Mouse (Mus musculus) lung, embryonic 16.5 days (tissue): ENCODE measurements at regions not wholly inside any gene's neighbourhood (a gene's known extent, or its start where the extent isn't known, plus 50 kb on each side); places are given as distances from the start of the nearest gene placed in this dataset.

Source experiments
- ATAC-seq: fragments of 200-750 bp; cut with Nextera tagmentation; 2 replicates; pipeline ENCODE4 v1.8.0; 2017; ENCODE audit warnings: low read depth, mild to moderate bottlenecking, moderate library complexity
- H3K27ac ChIP-seq: fragments of 300-500 bp; sonication (generic); 2 replicates; pipeline ENCODE4 v1.5.1; 2014; ENCODE audit warnings: mild to moderate bottlenecking, control low read depth, low read length
- H3K27me3 ChIP-seq: fragments of 300-500 bp; sonication (generic); 2 replicates; pipeline ENCODE4 v1.6.1; 2014; ENCODE audit warnings: low read depth, low read length, mixed read lengths; ENCODE audit not compliant: control insufficient read depth, insufficient read depth
- H3K36me3 ChIP-seq: fragments of 300-500 bp; sonication (generic); 2 replicates; pipeline ENCODE4 v1.6.1; 2014; ENCODE audit warnings: low read length; ENCODE audit not compliant: control insufficient read depth, insufficient read depth
- H3K4me1 ChIP-seq: fragments of 300-500 bp; sonication (generic); replicated peaks from 2 replicates; pipeline ENCODE4 v1.6.1; 2014; ENCODE audit warnings: low read length, mixed read lengths; ENCODE audit not compliant: control insufficient read depth, insufficient read depth
- H3K4me2 ChIP-seq: fragments of 300-500 bp; sonication (generic); 2 replicates; pipeline ENCODE4 v1.6.1; 2014; ENCODE audit warnings: low read depth, low read length, control low read depth
- H3K4me3 ChIP-seq: fragments of 300-500 bp; sonication (generic); 2 replicates; pipeline ENCODE4 v1.5.1; 2014; ENCODE audit warnings: mild to moderate bottlenecking, low read length, control low read depth
- H3K9ac ChIP-seq: fragments of 300-500 bp; sonication (generic); 2 replicates; pipeline ENCODE4 v1.6.1; 2014; ENCODE audit warnings: low read length, control low read depth
- H3K9me3 ChIP-seq: fragments of 300-500 bp; sonication (generic); 2 replicates; pipeline ENCODE4 v1.6.1; 2016; ENCODE audit warnings: low read length; ENCODE audit not compliant: control insufficient read depth
- WGBS: fragments of 180-500 bp; shearing (Covaris S2); extraction: QIAGEN DNeasy Blood & Tissue Kit; methylation state at CpG from one replicate; pipeline ENCODE4 v1.1.7; 2014; 5-methylcytosine and 5-hydroxymethylcytosine counted together

GRCm38 (mm10) chr4:12498426-12498825 is 326.6 kb upstream of the Fam92a start:
- ATAC-seq: no peak
- Histone ChIP-seq H3K4me3 (no peak overlapping the region), H3K4me2 (no peak overlapping the region), H3K4me1 (no peaks in the 10 kb centered on the region), H3K9me3 (no peaks in the 10 kb centered on the region), H3K36me3 (no peaks in the 10 kb centered on the region), H3K27me3 (no peaks in the 10 kb centered on the region), H3K9ac (no peak overlapping the region), H3K27ac (no peak overlapping the region)
- WGBS: 24% methylated on average over 4 of the region's 4 CpGs

- Histone ChIP-seq H3K27me3 (no peaks in the 10 kb centered on the region), H3K27ac (no peak overlapping the region), H3K36me3 (no peaks in the 10 kb centered on the region), H3K4me2 (no peak overlapping the region), H3K4me1 (no peaks in the 10 kb centered on the region), H3K4me3 (no peak overlapping the region), H3K9me3 (no peaks in the 10 kb centered on the region), H3K9ac (no peak overlapping the region)
- ATAC-seq: no peak
- 57% methylated on average over 2 of the region's 2 CpGs for WGBS
Observed at GRCm38 (mm10) chr4:12492468-12492867, 320.7 kb upstream of the Fam92a start.

- no peaks in the 10 kb centered on the region for H3K27me3 ChIP-seq
- no peak overlapping the region for H3K27ac ChIP-seq
- no peak overlapping the region for H3K9ac ChIP-seq
- H3K36me3 ChIP-seq: no peaks in the 10 kb centered on the region
- no peak overlapping the region for H3K4me3 ChIP-seq
- no peaks in the 10 kb centered on the region for H3K4me1 ChIP-seq
- H3K9me3 ChIP-seq: no peaks in the 10 kb centered on the region
- ATAC-seq: no peak
- no peak overlapping the region for H3K4me2 ChIP-seq
- 77% methylated on average over 6 of the region's 6 CpGs for WGBS
Observed at GRCm38 (mm10) chr4:12491306-12491705, 319.5 kb upstream of the Fam92a start.

- 41% methylated on average over 3 of the region's 3 CpGs for WGBS
Observed at GRCm38 (mm10) chr4:12490066-12490465, 318.3 kb upstream of the Fam92a start.

GRCm38 (mm10) chr4:12489358-12489757 is 317.5 kb upstream of the Fam92a start:
- H3K9ac ChIP-seq: no peak overlapping the region
- WGBS: 62% methylated on average over 6 of the region's 6 CpGs
- H3K27me3 ChIP-seq: no peaks in the 10 kb centered on the region
- no peaks in the 10 kb centered on the region for H3K4me1 ChIP-seq
- no peaks in the 10 kb centered on the region for H3K36me3 ChIP-seq
- no peaks in the 10 kb centered on the region for H3K9me3 ChIP-seq
- no peak for ATAC-seq
- H3K27ac ChIP-seq: no peak overlapping the region
- H3K4me2 ChIP-seq: no peak overlapping the region
- no peak overlapping the region for H3K4me3 ChIP-seq

More at GRCm38 (mm10) chr4:12490066-12490465, 318.3 kb upstream of the Fam92a start:
- no peaks in the 10 kb centered on the region for H3K4me1 ChIP-seq
- H3K36me3 ChIP-seq: no peaks in the 10 kb centered on the region
- H3K27me3 ChIP-seq: no peaks in the 10 kb centered on the region
- H3K9me3 ChIP-seq: no peaks in the 10 kb centered on the region
- ATAC-seq: no peak
- no peak overlapping the region for H3K9ac ChIP-seq
- no peak overlapping the region for H3K4me3 ChIP-seq
- no peak overlapping the region for H3K27ac ChIP-seq
- no peak overlapping the region for H3K4me2 ChIP-seq

GRCm38 (mm10) chr4:12481481-12481880 is 309.7 kb upstream of the Fam92a start:
- Histone ChIP-seq H3K4me1 (no peaks in the 10 kb centered on the region), H3K27me3 (no peaks in the 10 kb centered on the region), H3K36me3 (no peaks in the 10 kb centered on the region), H3K9me3 (no peaks in the 10 kb centered on the region), H3K4me3 (no peak overlapping the region), H3K9ac (no peak overlapping the region), H3K4me2 (no peak overlapping the region), H3K27ac (no peak overlapping the region)
- ATAC-seq: no peak
- 73% methylated on average over 4 of the region's 4 CpGs for WGBS

GRCm38 (mm10) chr4:12476717-12477116 is 304.9 kb upstream of the Fam92a start:
- 75% methylated on average over 7 of the region's 7 CpGs for WGBS
- Histone ChIP-seq H3K4me1 (no peaks in the 10 kb centered on the region), H3K27ac (no peak overlapping the region), H3K9me3 (no peaks in the 10 kb centered on the region), H3K27me3 (no peaks in the 10 kb centered on the region), H3K4me2 (no peak overlapping the region), H3K36me3 (no peaks in the 10 kb centered on the region), H3K9ac (no peak overlapping the region), H3K4me3 (no peak overlapping the region)
- ATAC-seq: no peak

GRCm38 (mm10) chr4:12474981-12475568 is 303.3 kb upstream of the Fam92a start:
- ATAC-seq: no peak
- WGBS: 41% methylated on average over 4 of the region's 4 CpGs

GRCm38 (mm10) chr4:12474421-12474820 is 302.6 kb upstream of the Fam92a start:
- H3K4me3 ChIP-seq: no peak overlapping the region
- 24% methylated on average over 1 of the region's 1 CpGs for WGBS
- H3K4me2 ChIP-seq: no peak overlapping the region
- no peaks in the 10 kb centered on the region for H3K36me3 ChIP-seq
- no peak for ATAC-seq
- no peaks in the 10 kb centered on the region for H3K9me3 ChIP-seq
- no peaks in the 10 kb centered on the region for H3K4me1 ChIP-seq
- no peak overlapping the region for H3K9ac ChIP-seq
- no peak overlapping the region for H3K27ac ChIP-seq
- H3K27me3 ChIP-seq: no peaks in the 10 kb centered on the region

More at GRCm38 (mm10) chr4:12474981-12475568, 303.3 kb upstream of the Fam92a start:
- no peak overlapping the region for H3K4me2 ChIP-seq
- no peaks in the 10 kb centered on the region for H3K27me3 ChIP-seq
- H3K27ac ChIP-seq: no peak overlapping the region
- no peaks in the 10 kb centered on the region for H3K4me1 ChIP-seq
- no peak overlapping the region for H3K4me3 ChIP-seq
- no peaks in the 10 kb centered on the region for H3K36me3 ChIP-seq
- H3K9ac ChIP-seq: no peak overlapping the region
- no peaks in the 10 kb centered on the region for H3K9me3 ChIP-seq

GRCm38 (mm10) chr4:12461701-12462100 is 289.9 kb upstream of the Fam92a start:
- Histone ChIP-seq H3K4me1 (peaks cover 2% of the 10 kb centered on the region; the same call in 1 of the 2 replicates), H3K27ac (no peak overlapping the region)

More at GRCm38 (mm10) chr4:12461701-12462100, 289.9 kb upstream of the Fam92a start:
- H3K4me3 ChIP-seq: no peak overlapping the region
- ATAC-seq: no peak
- H3K9me3 ChIP-seq: no peaks in the 10 kb centered on the region
- no peak overlapping the region for H3K4me2 ChIP-seq
- 74% methylated on average over 2 of the region's 2 CpGs for WGBS
- no peaks in the 10 kb centered on the region for H3K36me3 ChIP-seq
- no peak overlapping the region for H3K9ac ChIP-seq
- no peaks in the 10 kb centered on the region for H3K27me3 ChIP-seq
